Mouse (Mus musculus): ENCODE measurements at regions not wholly inside any gene's neighbourhood (a gene's known extent, or its start where the extent isn't known, plus 50 kb on each side); places are given as distances from the start of the nearest gene placed in this dataset.

- DNase-seq = no peak
Measured at GRCm38 (mm10) chr8:115626396-115627136, 81.0 kb downstream of the Maf start.

GRCm38 (mm10) chr8:115625072-115625471 lies 82.5 kb downstream of the Maf start:
- no peak for DNase-seq

GRCm38 (mm10) chr8:115618049-115618760 lies 89.4 kb downstream of the Maf start:
- peak in 1 of 2 experiments; percentile 9 for DNase-seq

- peak; percentile 8 to 16 for DNase-seq
Measured at GRCm38 (mm10) chr8:115616871-115617605, 90.6 kb downstream of the Maf start.

- DNase-seq = no peak
Measured at GRCm38 (mm10) chr8:115613946-115614584, 93.5 kb downstream of the Maf start.

GRCm38 (mm10) chr8:115612119-115612518 lies 95.5 kb downstream of the Maf start:
- DNase-seq = no peak

GRCm38 (mm10) chr8:115599771-115600170 lies 107.8 kb downstream of the Maf start:
- no peak for DNase-seq

GRCm38 (mm10) chr8:115597226-115597953 lies 110.2 kb downstream of the Maf start:
- DNase-seq = peak; percentile 15 to 19

- DNase-seq = no peak
Measured at GRCm38 (mm10) chr8:115589721-115590120, 117.9 kb downstream of the Maf start.

GRCm38 (mm10) chr8:115589076-115589475 lies 118.5 kb downstream of the Maf start:
- DNase-seq = no peak

GRCm38 (mm10) chr8:115584311-115584907 lies 123.2 kb downstream of the Maf start:
- DNase-seq = no peak

GRCm38 (mm10) chr8:115583221-115583620 lies 124.4 kb downstream of the Maf start:
- DNase-seq = no peak

- no peak for DNase-seq
Measured at GRCm38 (mm10) chr8:115581940-115582517, 125.6 kb downstream of the Maf start.

- no peak for DNase-seq
Measured at GRCm38 (mm10) chr8:115568394-115568793, 139.2 kb downstream of the Maf start.

- DNase-seq = no peak
Measured at GRCm38 (mm10) chr8:115565768-115566167, 141.8 kb downstream of the Maf start.

- DNase-seq = no peak
Measured at GRCm38 (mm10) chr8:115562362-115562761, 145.2 kb downstream of the Maf start.

- no peak for DNase-seq
Measured at GRCm38 (mm10) chr8:115560985-115561916, 146.3 kb downstream of the Maf start.

GRCm38 (mm10) chr8:115555452-115555851 lies 152.1 kb downstream of the Maf start:
- no peak for DNase-seq

GRCm38 (mm10) chr8:115554185-115554584 lies 153.4 kb downstream of the Maf start:
- DNase-seq = no peak

GRCm38 (mm10) chr8:115551262-115551661 lies 156.3 kb downstream of the Maf start:
- no peak for DNase-seq
